Mouse (Mus musculus): ENCODE measurements around the gene Lrrc38. TPM values are rescaled to one million over a fixed set of nuclear protein-coding genes. Genes with fewer than 3 reads are reported as not detected.

Gene Lrrc38
- polyA plus RNA-seq, 1 experiment from 2014 or later = 0.21 TPM

GRCm38 (mm10) chr4:143412219-143413092, 62.9 kb downstream of the Lrrc38 start, which contains the start of gene Pramef8:
Gene Pramef8 (plus strand): TSS chr4:143412426.
- ATAC-seq (ENCODE audit: low FRiP score, low TSS enrichment) (peak; percentile 93), DNase-seq (peak; percentile 96)
- Histone ChIP-seq H3K4me1 (ENCODE audit: control insufficient read depth, insufficient read depth, low read length) (peaks cover 4% of the 10 kb centered on the region; the same call in 1 of the 2 replicates), H3K27me3 (ENCODE audit: control insufficient read depth, insufficient read depth, low read length) (no peaks in the 10 kb centered on the region), H3K4me3 (replicated peaks; ENCODE audit: low read depth, low read length) (peak within 1 kb of the TSS; percentile 54), H3K9ac (replicated peaks; ENCODE audit: low read length) (peak within 1 kb of the TSS; percentile 49), H3K9me3 (ENCODE audit: control insufficient read depth, low read length) (peaks cover 6% of the 10 kb centered on the region; the same call in 1 of the 2 replicates), H3K27ac (replicated peaks; ENCODE audit: low read depth, low read length) (peak within 1 kb of the TSS; percentile 89), H3K4me2 (ENCODE audit: low read length) (peak within 1 kb of the TSS; percentile 59), H3K36me3 (ENCODE audit: control insufficient read depth, insufficient read depth, low read length) (peaks cover 31% of the 10 kb centered on the region)
- WGBS = under 1% methylated on average over 50 of the region's 50 CpGs

- Histone ChIP-seq H3K27me3 (ENCODE audit: control insufficient read depth, insufficient read depth, low read length) (no peaks in the 10 kb centered on the region), H3K9ac (replicated peaks; ENCODE audit: low read length) (no peak overlapping the region), H3K36me3 (ENCODE audit: control insufficient read depth, insufficient read depth, low read length) (peaks cover 43% of the 10 kb centered on the region), H3K4me3 (replicated peaks; ENCODE audit: low read depth, low read length) (no peak overlapping the region), H3K9me3 (ENCODE audit: control insufficient read depth, low read length) (peaks cover 6% of the 10 kb centered on the region; the same call in 1 of the 2 replicates), H3K27ac (replicated peaks; ENCODE audit: low read depth, low read length) (no peak overlapping the region), H3K4me1 (ENCODE audit: control insufficient read depth, insufficient read depth, low read length) (peaks cover 4% of the 10 kb centered on the region; the same call in 1 of the 2 replicates), H3K4me2 (ENCODE audit: low read length) (peak overlapping the region; percentile 59)
- ATAC-seq (ENCODE audit: low FRiP score, low TSS enrichment) = no peak
- no peak for DNase-seq
- 100% methylated on average over 1 of the region's 1 CpGs for WGBS
These were observed 64.1 kb downstream of the Lrrc38 start for GRCm38 (mm10) chr4:143413621-143414020.

DNA sequence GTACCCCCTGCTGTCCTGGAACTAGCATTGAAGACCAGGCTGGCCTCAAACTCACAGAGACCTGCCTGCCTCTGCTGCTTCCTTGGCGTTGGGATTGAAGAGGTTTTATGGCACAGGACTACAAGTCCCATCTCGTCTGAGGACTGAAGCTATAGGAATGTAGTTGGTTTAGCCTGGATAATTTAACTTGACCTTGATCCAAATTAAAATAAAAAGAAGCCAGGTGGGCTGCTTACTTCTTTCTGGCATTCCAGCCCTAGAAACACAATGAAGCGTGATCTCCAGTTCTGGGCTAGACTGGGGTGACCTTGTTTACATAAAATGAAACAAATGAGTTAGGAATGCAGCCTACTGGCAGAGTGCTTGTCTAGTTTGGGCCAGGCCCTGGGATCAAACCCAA, 64.6 kb downstream of the Lrrc38 start:
- Histone ChIP-seq H3K27ac (replicated peaks; ENCODE audit: low read depth, low read length) (no peak overlapping the region), H3K9me3 (ENCODE audit: control insufficient read depth, low read length) (peaks cover 6% of the 10 kb centered on the region; the same call in 1 of the 2 replicates), H3K4me2 (ENCODE audit: low read length) (no peak overlapping the region), H3K27me3 (ENCODE audit: control insufficient read depth, insufficient read depth, low read length) (no peaks in the 10 kb centered on the region), H3K4me3 (replicated peaks; ENCODE audit: low read depth, low read length) (no peak overlapping the region), H3K4me1 (ENCODE audit: control insufficient read depth, insufficient read depth, low read length) (peaks cover 4% of the 10 kb centered on the region; the same call in 1 of the 2 replicates), H3K36me3 (ENCODE audit: control insufficient read depth, insufficient read depth, low read length) (peaks cover 48% of the 10 kb centered on the region), H3K9ac (replicated peaks; ENCODE audit: low read length) (no peak overlapping the region)
- ATAC-seq (ENCODE audit: low FRiP score, low TSS enrichment) = no peak
- no peak for DNase-seq
- WGBS = over 99% methylated on average over 3 of the region's 3 CpGs

Other genes with a start within 250 kb of the Lrrc38 start
- gene Prdm2, start 136.8 kb upstream of the Lrrc38 start, polyA plus RNA-seq (2014; fragmentation: Nextera tagmentation; extraction: Ambion mirVana) = 15.0 and 22.0 TPM in 2 replicates
- gene Pdpn, start 50.2 kb upstream of the Lrrc38 start, polyA plus RNA-seq (2014; fragmentation: Nextera tagmentation; extraction: Ambion mirVana) = 41.4 and 61.2 TPM in 2 replicates
- gene Pramel1, start 44.7 kb downstream of the Lrrc38 start, polyA plus RNA-seq (2014; fragmentation: Nextera tagmentation; extraction: Ambion mirVana) = not detected in 2 replicates
- 14.2 and 22.4 TPM in 2 replicates for gene Pramef8, start 62.7 kb downstream of the Lrrc38 start, polyA plus RNA-seq (2014; fragmentation: Nextera tagmentation; extraction: Ambion mirVana)
- not detected in 2 replicates for gene Oog4, start 100.6 kb downstream of the Lrrc38 start, polyA plus RNA-seq (2014; fragmentation: Nextera tagmentation; extraction: Ambion mirVana)
- not detected in 2 replicates for gene Gm13043, start 161.6 kb downstream of the Lrrc38 start, polyA plus RNA-seq (2014; fragmentation: Nextera tagmentation; extraction: Ambion mirVana)
- not detected in 2 replicates for gene Gm13040, start 186.2 kb downstream of the Lrrc38 start, polyA plus RNA-seq (2014; fragmentation: Nextera tagmentation; extraction: Ambion mirVana)
- gene BC080695, start 201.9 kb downstream of the Lrrc38 start, polyA plus RNA-seq (2014; fragmentation: Nextera tagmentation; extraction: Ambion mirVana) = not detected in 2 replicates
- gene Gm13057, start 202.0 kb downstream of the Lrrc38 start, polyA plus RNA-seq (2014; fragmentation: Nextera tagmentation; extraction: Ambion mirVana) = not detected in 2 replicates

Data from midbrain, embryonic 14.5 days (tissue).